Mouse (Mus musculus): Measurements from ENCODE around the gene Olfr1494. TPM values are rescaled to one million over a fixed set of nuclear protein-coding genes. Genes with fewer than 3 reads are reported as not detected.

Gene Olfr1494
- not detected in 2 replicates for polyA plus RNA-seq (2015; fragmentation: Nextera tagmentation; extraction: Ambion mirVana)

GRCm38 (mm10) chr19:13739428-13739827 lies at the start of gene Olfr1494:
TSS of gene Olfr1494 (plus strand) at chr19:13739728.
- ATAC-seq (ENCODE audit: insufficient number of reproducible peaks, low FRiP score, low TSS enrichment, low read depth): no peak
- no peaks in the 10 kb centered on the region for H3K27me3 ChIP-seq
- WGBS: 78% methylated on average over 4 of the region's 4 CpGs

GRCm38 (mm10) chr19:13696968-13697367 lies 42.6 kb upstream of the Olfr1494 start, which contains the start of gene Olfr1491:
TSS of gene Olfr1491 (plus strand) at chr19:13697268.
- Histone ChIP-seq H3K9me3 (no peaks in the 10 kb centered on the region), H3K9ac (no peak within 1 kb of the TSS), H3K4me1 (no peaks in the 10 kb centered on the region), H3K27me3 (no peaks in the 10 kb centered on the region), H3K4me3 (no peak within 1 kb of the TSS), H3K27ac (no peak within 1 kb of the TSS), H3K4me2 (no peak within 1 kb of the TSS), H3K36me3 (no peaks in the 10 kb centered on the region)
- no peak for ATAC-seq (ENCODE audit: insufficient number of reproducible peaks, low FRiP score, low TSS enrichment, low read depth)
- WGBS: 68% methylated on average over 3 of the region's 3 CpGs

More at GRCm38 (mm10) chr19:13739428-13739827, at the start of gene Olfr1494:
- H3K4me1 ChIP-seq: no peaks in the 10 kb centered on the region
- no peak within 1 kb of the TSS for H3K4me3 ChIP-seq
- H3K9me3 ChIP-seq: no peaks in the 10 kb centered on the region
- H3K36me3 ChIP-seq: no peaks in the 10 kb centered on the region
- no peak within 1 kb of the TSS for H3K9ac ChIP-seq
- H3K27ac ChIP-seq: no peak within 1 kb of the TSS
- no peak within 1 kb of the TSS for H3K4me2 ChIP-seq

GRCm38 (mm10) chr19:13722978-13723377 lies 16.6 kb upstream of the Olfr1494 start, which contains the start of gene Olfr1493-ps1:
TSS of gene Olfr1493-ps1 (plus strand) at chr19:13723278.
- no peak within 1 kb of the TSS for H3K4me2 ChIP-seq
- no peak for ATAC-seq (ENCODE audit: insufficient number of reproducible peaks, low FRiP score, low TSS enrichment, low read depth)
- H3K27me3 ChIP-seq: no peaks in the 10 kb centered on the region
- no peak within 1 kb of the TSS for H3K27ac ChIP-seq
- no peaks in the 10 kb centered on the region for H3K9me3 ChIP-seq
- H3K4me1 ChIP-seq: no peaks in the 10 kb centered on the region
- no peaks in the 10 kb centered on the region for H3K36me3 ChIP-seq
- WGBS: 51% methylated on average over 2 of the region's 2 CpGs
- H3K9ac ChIP-seq: no peak within 1 kb of the TSS
- no peak within 1 kb of the TSS for H3K4me3 ChIP-seq

- 100% methylated on average over 1 of the region's 1 CpGs for WGBS
Measured at GRCm38 (mm10) chr19:13749366-13749765, 9.8 kb downstream of the Olfr1494 start.

GRCm38 (mm10) chr19:13764306-13764705 lies 24.8 kb downstream of the Olfr1494 start, which contains the start of gene Olfr1495:
TSS of gene Olfr1495 (plus strand) at chr19:13764606.
- no peak within 1 kb of the TSS for H3K27ac ChIP-seq
- no peak within 1 kb of the TSS for H3K4me3 ChIP-seq
- H3K27me3 ChIP-seq: no peaks in the 10 kb centered on the region
- H3K9me3 ChIP-seq: no peaks in the 10 kb centered on the region
- no peaks in the 10 kb centered on the region for H3K36me3 ChIP-seq
- ATAC-seq (ENCODE audit: insufficient number of reproducible peaks, low FRiP score, low TSS enrichment, low read depth): no peak
- no peaks in the 10 kb centered on the region for H3K4me1 ChIP-seq
- WGBS: 80% methylated on average over 3 of the region's 3 CpGs
- H3K4me2 ChIP-seq: no peak within 1 kb of the TSS
- no peak within 1 kb of the TSS for H3K9ac ChIP-seq

More at GRCm38 (mm10) chr19:13749366-13749765, 9.8 kb downstream of the Olfr1494 start:
- Histone ChIP-seq H3K36me3 (no peaks in the 10 kb centered on the region), H3K9me3 (no peaks in the 10 kb centered on the region), H3K27me3 (no peaks in the 10 kb centered on the region), H3K4me3 (no peak overlapping the region), H3K27ac (no peak overlapping the region), H3K9ac (no peak overlapping the region), H3K4me1 (no peaks in the 10 kb centered on the region), H3K4me2 (no peak overlapping the region)
- ATAC-seq (ENCODE audit: insufficient number of reproducible peaks, low FRiP score, low TSS enrichment, low read depth): no peak

- no peak overlapping the region for H3K4me2 ChIP-seq
- no peak overlapping the region for H3K27ac ChIP-seq
- no peaks in the 10 kb centered on the region for H3K4me1 ChIP-seq
- no peaks in the 10 kb centered on the region for H3K27me3 ChIP-seq
- no peak overlapping the region for H3K9ac ChIP-seq
- no peak for ATAC-seq (ENCODE audit: insufficient number of reproducible peaks, low FRiP score, low TSS enrichment, low read depth)
- H3K36me3 ChIP-seq: no peaks in the 10 kb centered on the region
- WGBS: 87% methylated on average over 9 of the region's 9 CpGs
- H3K9me3 ChIP-seq: no peaks in the 10 kb centered on the region
- no peak overlapping the region for H3K4me3 ChIP-seq
Measured at GRCm38 (mm10) chr19:13768565-13769276, 29.2 kb downstream of the Olfr1494 start.

- H3K36me3 ChIP-seq: no peaks in the 10 kb centered on the region
Measured at GRCm38 (mm10) chr19:13777578-13777977, 38.0 kb downstream of the Olfr1494 start, which contains the start of gene Olfr1496. TSS of gene Olfr1496 (plus strand) at chr19:13777878.

GRCm38 (mm10) chr19:13798102-13798501 lies 58.6 kb downstream of the Olfr1494 start, which contains the start of gene Olfr1497:
TSS of gene Olfr1497 (minus strand) at chr19:13798202.
- no peak for ATAC-seq (ENCODE audit: insufficient number of reproducible peaks, low FRiP score, low TSS enrichment, low read depth)
- Histone ChIP-seq H3K4me2 (no peak within 1 kb of the TSS), H3K4me3 (no peak within 1 kb of the TSS), H3K27ac (no peak within 1 kb of the TSS), H3K36me3 (no peaks in the 10 kb centered on the region), H3K9ac (no peak within 1 kb of the TSS), H3K9me3 (no peaks in the 10 kb centered on the region), H3K4me1 (no peaks in the 10 kb centered on the region), H3K27me3 (no peaks in the 10 kb centered on the region)

More at GRCm38 (mm10) chr19:13777578-13777977, 38.0 kb downstream of the Olfr1494 start, which contains the start of gene Olfr1496:
- H3K4me3 ChIP-seq: no peak within 1 kb of the TSS
- H3K4me1 ChIP-seq: no peaks in the 10 kb centered on the region
- H3K9ac ChIP-seq: no peak within 1 kb of the TSS
- no peak within 1 kb of the TSS for H3K4me2 ChIP-seq
- H3K9me3 ChIP-seq: no peaks in the 10 kb centered on the region
- H3K27me3 ChIP-seq: no peaks in the 10 kb centered on the region
- no peak within 1 kb of the TSS for H3K27ac ChIP-seq
- WGBS: 88% methylated on average over 1 of the region's 1 CpGs
- no peak for ATAC-seq (ENCODE audit: insufficient number of reproducible peaks, low FRiP score, low TSS enrichment, low read depth)

Other genes starting within 250 kb of the Olfr1494 start
- not detected in 2 replicates for gene Olfr1477, start 239.2 kb upstream of the Olfr1494 start, polyA plus RNA-seq (2015; fragmentation: Nextera tagmentation; extraction: Ambion mirVana)
- not detected in 2 replicates for gene Olfr1480, start 211.8 kb upstream of the Olfr1494 start, polyA plus RNA-seq (2015; fragmentation: Nextera tagmentation; extraction: Ambion mirVana)
- gene Olfr1484, start 156.2 kb upstream of the Olfr1494 start, polyA plus RNA-seq (2015; fragmentation: Nextera tagmentation; extraction: Ambion mirVana): not detected in 2 replicates
- not detected in 2 replicates for gene Olfr1487, start 122.4 kb upstream of the Olfr1494 start, polyA plus RNA-seq (2015; fragmentation: Nextera tagmentation; extraction: Ambion mirVana)
- gene Olfr1489, start 108.1 kb upstream of the Olfr1494 start, polyA plus RNA-seq (2015; fragmentation: Nextera tagmentation; extraction: Ambion mirVana): not detected in 2 replicates
- not detected in 2 replicates for gene Olfr1490, start 88.6 kb upstream of the Olfr1494 start, polyA plus RNA-seq (2015; fragmentation: Nextera tagmentation; extraction: Ambion mirVana)
- not detected in 2 replicates for gene Olfr1491, start 42.5 kb upstream of the Olfr1494 start, polyA plus RNA-seq (2015; fragmentation: Nextera tagmentation; extraction: Ambion mirVana)
- not detected in 2 replicates for gene Olfr1493-ps1, start 16.4 kb upstream of the Olfr1494 start, polyA plus RNA-seq (2015; fragmentation: Nextera tagmentation; extraction: Ambion mirVana)
- not detected in 2 replicates for gene Olfr1495, start 24.9 kb downstream of the Olfr1494 start, polyA plus RNA-seq (2015; fragmentation: Nextera tagmentation; extraction: Ambion mirVana)
- not detected in 2 replicates for gene Olfr1496, start 38.1 kb downstream of the Olfr1494 start, polyA plus RNA-seq (2015; fragmentation: Nextera tagmentation; extraction: Ambion mirVana)
- not detected in 2 replicates for gene Olfr1497, start 58.5 kb downstream of the Olfr1494 start, polyA plus RNA-seq (2015; fragmentation: Nextera tagmentation; extraction: Ambion mirVana)
- not detected in 2 replicates for gene Olfr1499, start 79.7 kb downstream of the Olfr1494 start, polyA plus RNA-seq (2015; fragmentation: Nextera tagmentation; extraction: Ambion mirVana)
- gene Olfr1500, start 90.8 kb downstream of the Olfr1494 start, polyA plus RNA-seq (2015; fragmentation: Nextera tagmentation; extraction: Ambion mirVana): not detected in 2 replicates
- not detected in 2 replicates for gene Olfr1501, start 111.0 kb downstream of the Olfr1494 start, polyA plus RNA-seq (2015; fragmentation: Nextera tagmentation; extraction: Ambion mirVana)
- gene Olfr1502, start 122.1 kb downstream of the Olfr1494 start, polyA plus RNA-seq (2015; fragmentation: Nextera tagmentation; extraction: Ambion mirVana): not detected in 2 replicates
- gene Olfr1504, start 158.2 kb downstream of the Olfr1494 start, polyA plus RNA-seq (2015; fragmentation: Nextera tagmentation; extraction: Ambion mirVana): not detected in 2 replicates
- gene Olfr1505, start 173.8 kb downstream of the Olfr1494 start, polyA plus RNA-seq (2015; fragmentation: Nextera tagmentation; extraction: Ambion mirVana): not detected in 2 replicates